Mouse (Mus musculus) G1E (cell line): ENCODE measurements around the gene Gpx4.

Experiments
- CTCF ChIP-seq: IDR thresholded peaks from 2 replicates; pipeline ENCODE4 v1.5.1; 2012; ENCODE audit warnings: low read depth, low read length, inconsistent platforms, mixed read lengths
- GATA1 ChIP-seq: IDR thresholded peaks from 2 replicates; pipeline ENCODE4 v1.6.1; 2012; ENCODE audit warnings: borderline replicate concordance, low read length, inconsistent platforms, mixed read lengths
- POLR2AphosphoS5 ChIP-seq: IDR thresholded peaks from 2 replicates; pipeline ENCODE4 v1.6.1; 2012; ENCODE audit warnings: low read depth, low read length, inconsistent platforms; ENCODE audit not compliant: insufficient replicate concordance
- TAL1 ChIP-seq: conservative IDR thresholded peaks from 2 replicates; pipeline ENCODE4 v1.6.1; 2012; ENCODE audit warnings: low read depth, low read length, inconsistent platforms, mixed read lengths

DNA sequence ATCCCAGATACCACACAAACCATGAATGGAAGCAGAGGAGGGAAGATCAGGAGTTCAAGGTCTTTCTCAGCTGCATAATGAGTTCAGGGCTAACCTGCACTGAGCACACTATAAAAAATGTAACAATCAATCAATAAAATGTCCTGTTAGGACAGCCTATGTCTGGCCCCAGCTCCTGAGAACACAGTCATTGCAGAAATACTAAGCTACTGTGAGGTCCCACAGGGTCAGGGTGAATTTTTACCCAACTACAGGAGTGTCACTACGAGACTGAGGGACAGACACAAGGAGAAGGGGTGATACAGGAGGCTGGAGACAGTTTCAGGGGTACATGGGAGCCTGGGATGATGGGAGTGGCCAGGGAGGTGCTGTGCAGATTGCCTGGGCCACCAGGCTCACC, 31.4 kb downstream of the Gpx4 start:
- TF ChIP-seq CTCF (no peak), TAL1 (no peak), POLR2AphosphoS5 (no peak), GATA1 (no peak)
